Mouse (Mus musculus) liver, adult 2 months (tissue): Measurements from ENCODE around the gene A930018P22Rik.

ENCODE experiments used
- CTCF ChIP-seq: fragments of 200-500 bp; IDR thresholded peaks from 2 replicates; pipeline ENCODE4 v1.5.1; 2011; ENCODE audit warnings: low read depth, low read length, control low read depth
- POLR2A ChIP-seq: fragments of 200-500 bp; IDR thresholded peaks from 2 replicates; pipeline ENCODE4 v1.6.1; 2011; ENCODE audit warnings: low read length, control low read depth; ENCODE audit not compliant: insufficient read depth; ENCODE audit errors: extremely low read depth

DNA sequence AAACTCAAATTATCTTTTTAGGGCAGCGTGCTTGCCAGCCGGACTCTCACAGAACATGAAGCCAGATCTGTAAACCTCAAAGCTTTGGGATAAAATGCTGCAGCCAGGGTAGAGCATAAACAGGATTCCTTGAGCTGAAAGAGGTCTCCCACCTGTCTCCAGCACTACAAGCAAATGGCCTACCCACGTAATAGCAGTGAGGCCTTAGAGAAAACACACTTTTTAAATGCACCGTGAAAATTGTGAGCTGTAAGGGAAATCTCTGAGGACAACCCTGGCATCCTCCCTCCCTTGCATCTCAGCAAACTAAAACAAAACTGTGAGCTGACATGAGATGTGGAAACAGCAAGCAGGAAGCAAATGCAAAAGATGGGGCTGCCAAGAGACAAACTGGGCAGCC lies 35.3 kb downstream of the A930018P22Rik start:
- TF ChIP-seq POLR2A = no peak
- no peak for TF ChIP-seq CTCF
